Mouse (Mus musculus): ENCODE data around the gene Trmt10a. TPM values are rescaled to one million over a fixed set of nuclear protein-coding genes. Genes with fewer than 3 reads are reported as not detected.

The Trmt10a gene
- polyA plus RNA-seq, 1 experiment from 2014 or later: 19.7 TPM

DNA sequence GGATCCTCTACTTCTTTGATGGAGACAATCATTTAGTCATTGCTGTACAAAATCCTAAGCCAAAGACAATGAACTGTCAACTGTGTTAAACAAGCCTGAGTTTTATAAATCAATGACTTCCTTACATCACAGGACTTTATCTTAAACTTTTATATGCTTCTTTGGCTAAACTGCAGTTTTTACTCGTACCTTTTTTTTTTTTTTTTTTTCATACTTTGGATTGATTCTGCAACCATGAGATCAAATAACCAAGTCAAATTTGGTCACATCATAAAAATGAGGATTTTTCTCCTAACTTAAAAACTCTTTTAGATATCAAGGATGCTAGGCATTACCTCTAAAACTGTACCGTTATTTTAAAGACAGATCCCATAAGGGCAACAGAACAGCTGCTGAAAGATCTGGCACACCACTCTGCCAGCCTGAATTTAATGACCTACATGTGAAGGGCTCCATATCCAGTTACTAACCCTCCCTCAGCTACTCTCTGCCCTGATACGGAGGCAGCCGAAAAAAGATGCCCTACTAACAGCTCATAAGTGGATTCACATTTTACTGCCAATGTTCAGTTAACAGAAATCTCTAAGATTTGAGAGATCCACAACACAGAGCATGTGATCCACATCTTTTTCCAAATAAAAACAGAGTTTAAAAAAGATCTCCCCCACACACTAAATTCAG lies 1.1 kb upstream of the Trmt10a start:
- no peaks in the 10 kb centered on the region for H3K27me3 ChIP-seq (ENCODE audit: poor library complexity, severe bottlenecking)
- peak overlapping the region; percentile 98; the same call in 1 of the 2 replicates for H3K27ac ChIP-seq
- 70% methylated on average over 4 of the region's 4 CpGs for WGBS
- peak overlapping the region; percentile 73 for H3K4me3 ChIP-seq
- peaks cover 10% of the 10 kb centered on the region; the same call in 1 of the 2 replicates for H3K36me3 ChIP-seq (replicated peaks)
- peaks cover 7% of the 10 kb centered on the region for H3K4me1 ChIP-seq
- no peaks in the 10 kb centered on the region for H3K9me3 ChIP-seq
- no peak for DNase-seq (ENCODE audit: extremely low spot score, low spot score)

- H3K27ac ChIP-seq: peak overlapping the region; percentile 98
- WGBS: 11% methylated on average over 12 of the region's 12 CpGs
- peak overlapping the region; percentile 73 for H3K4me3 ChIP-seq
- no peak for DNase-seq (ENCODE audit: extremely low spot score, low spot score)
- peaks cover 7% of the 10 kb centered on the region for H3K4me1 ChIP-seq
- H3K27me3 ChIP-seq (ENCODE audit: poor library complexity, severe bottlenecking): no peaks in the 10 kb centered on the region
- peaks cover 12% of the 10 kb centered on the region; the same call in 1 of the 2 replicates for H3K36me3 ChIP-seq (replicated peaks)
- H3K9me3 ChIP-seq: no peaks in the 10 kb centered on the region
These were observed 424 bp upstream of the Trmt10a start for GRCm38 (mm10) chr3:138142733-138143314.

DNA sequence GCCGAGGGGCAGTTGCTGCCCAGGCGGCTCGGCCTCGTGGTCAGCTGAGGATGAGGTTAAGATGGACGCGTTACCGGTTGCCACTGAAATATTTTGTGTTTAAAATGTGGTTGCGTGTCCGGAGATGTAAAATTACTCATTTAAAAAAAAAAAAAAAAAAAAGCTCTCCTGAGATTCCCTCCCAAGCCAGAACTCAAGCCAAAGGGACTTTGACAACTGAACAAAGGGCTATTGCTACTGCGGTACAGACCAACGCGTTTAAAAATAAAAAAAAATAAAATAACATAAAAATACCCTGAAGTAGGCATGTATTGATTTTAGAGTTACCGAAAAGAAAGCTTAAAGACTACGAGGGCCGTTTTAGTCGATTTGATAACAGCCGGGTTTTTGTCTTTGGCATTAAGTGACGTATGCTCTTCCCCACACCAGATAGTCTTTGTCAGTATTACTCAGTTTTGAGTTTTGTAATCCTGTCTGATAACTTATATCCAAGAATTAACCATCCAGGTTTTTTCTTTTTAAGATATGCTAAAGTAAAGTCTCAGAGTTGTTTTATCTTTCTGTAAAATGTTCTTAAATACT lies 903 bp downstream of the Trmt10a start:
- no peak for DNase-seq (ENCODE audit: extremely low spot score, low spot score)
- under 1% methylated on average over 18 of the region's 18 CpGs for WGBS

DNA sequence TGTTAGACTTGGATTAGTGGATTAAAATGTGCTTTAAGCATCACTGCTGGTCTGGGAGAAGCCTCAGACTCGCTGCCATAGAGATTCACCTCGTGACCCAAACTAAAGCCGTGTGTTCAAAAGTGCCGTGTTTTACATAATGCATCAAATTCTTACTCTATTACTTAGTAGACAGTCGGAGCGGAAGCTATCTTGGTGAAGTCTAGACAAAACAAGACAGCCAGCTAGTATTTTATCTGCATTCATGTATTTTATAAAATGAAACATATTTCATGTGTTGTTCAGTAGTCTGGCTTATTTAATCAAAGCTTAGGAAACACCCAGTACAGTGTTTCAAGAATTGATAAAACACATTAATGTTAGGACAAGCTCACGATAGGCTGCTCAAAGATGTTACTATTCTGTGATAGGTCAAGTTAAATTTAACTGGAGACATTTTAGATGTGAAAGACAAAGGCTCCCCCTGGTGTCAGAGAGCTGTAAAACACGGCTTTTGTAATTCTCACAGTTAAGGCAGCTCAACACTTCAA lies 1.5 kb downstream of the Trmt10a start, which contains the start of gene Mttp:
Gene Mttp, minus strand, starts transcription at position 327 of the 530 bp plus-strand sequence.
- 5% methylated on average over 8 of the region's 8 CpGs for WGBS
- H3K9me3 ChIP-seq: no peaks in the 10 kb centered on the region
- H3K4me3 ChIP-seq: peak within 1 kb of the TSS; percentile 73
- peak within 1 kb of the TSS; percentile 98 for H3K27ac ChIP-seq
- H3K4me1 ChIP-seq: peaks cover 7% of the 10 kb centered on the region
- peak; percentile 28 for DNase-seq (ENCODE audit: extremely low spot score, low spot score)
- H3K27me3 ChIP-seq (ENCODE audit: poor library complexity, severe bottlenecking): no peaks in the 10 kb centered on the region
- peaks cover 18% of the 10 kb centered on the region for H3K36me3 ChIP-seq (replicated peaks)

More for the DNA sequence above, 903 bp downstream of the Trmt10a start:
- H3K4me3 ChIP-seq: peak overlapping the region; percentile 73
- peak overlapping the region; percentile 98 for H3K27ac ChIP-seq
- H3K9me3 ChIP-seq: no peaks in the 10 kb centered on the region
- no peaks in the 10 kb centered on the region for H3K27me3 ChIP-seq (ENCODE audit: poor library complexity, severe bottlenecking)
- peaks cover 16% of the 10 kb centered on the region for H3K36me3 ChIP-seq (replicated peaks)
- peaks cover 7% of the 10 kb centered on the region for H3K4me1 ChIP-seq

DNA sequence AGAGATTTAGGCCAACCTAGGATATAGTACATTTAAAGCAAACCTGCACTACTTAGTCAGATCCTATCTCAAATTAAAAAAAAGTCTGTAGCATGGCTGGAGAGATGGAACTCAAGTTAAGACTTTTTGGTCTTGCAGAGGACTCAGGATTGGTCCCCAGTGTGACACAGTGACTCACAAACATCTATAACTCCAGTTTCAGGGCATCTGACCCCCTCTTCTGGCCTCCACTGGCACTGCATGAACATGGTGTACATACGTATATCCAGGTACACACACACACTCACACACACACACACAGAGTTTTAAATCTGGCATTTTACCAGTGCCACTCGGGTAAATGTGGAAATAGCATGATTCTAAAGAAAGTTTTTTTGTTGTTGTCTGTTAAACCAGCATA lies 5.6 kb downstream of the Trmt10a start:
- 89% methylated on average over 2 of the region's 2 CpGs for WGBS
- H3K4me3 ChIP-seq: no peak overlapping the region
- H3K27me3 ChIP-seq (ENCODE audit: poor library complexity, severe bottlenecking): no peaks in the 10 kb centered on the region
- no peak overlapping the region for H3K27ac ChIP-seq
- peaks cover 3% of the 10 kb centered on the region; the same call in 1 of the 2 replicates for H3K4me1 ChIP-seq
- H3K36me3 ChIP-seq (replicated peaks): peaks cover 56% of the 10 kb centered on the region
- H3K9me3 ChIP-seq: no peaks in the 10 kb centered on the region
- DNase-seq (ENCODE audit: extremely low spot score, low spot score): no peak

GRCm38 (mm10) chr3:138155062-138155461 lies 11.8 kb downstream of the Trmt10a start:
- no peak for DNase-seq (ENCODE audit: extremely low spot score, low spot score)
- peaks cover 58% of the 10 kb centered on the region for H3K36me3 ChIP-seq (replicated peaks)
- no peaks in the 10 kb centered on the region for H3K4me1 ChIP-seq
- H3K27ac ChIP-seq: no peak overlapping the region
- no peaks in the 10 kb centered on the region for H3K27me3 ChIP-seq (ENCODE audit: poor library complexity, severe bottlenecking)
- no peaks in the 10 kb centered on the region for H3K9me3 ChIP-seq
- H3K4me3 ChIP-seq: no peak overlapping the region
- WGBS: 91% methylated on average over 4 of the region's 4 CpGs

DNA sequence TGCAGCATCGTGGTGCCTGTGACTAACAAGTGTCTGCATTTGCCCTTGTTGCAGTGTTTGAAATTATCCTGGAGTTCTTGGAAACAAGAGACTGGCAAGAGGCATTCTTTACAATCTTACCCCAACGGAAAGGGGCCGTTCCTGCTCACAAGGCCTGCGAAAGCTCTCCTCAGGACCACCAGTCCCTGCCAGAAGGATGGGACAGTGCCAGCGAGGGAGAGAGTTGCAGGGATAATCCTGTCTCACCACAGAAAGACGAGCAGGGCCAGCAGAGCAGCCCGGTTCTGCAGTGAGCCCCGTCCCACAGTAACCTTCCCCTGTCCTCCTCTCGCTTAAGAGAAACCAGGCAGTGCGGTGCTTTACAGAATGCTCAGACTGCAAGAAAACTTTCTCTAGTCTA lies 13.4 kb downstream of the Trmt10a start:
- no peak overlapping the region for H3K27ac ChIP-seq
- WGBS: 70% methylated on average over 10 of the region's 10 CpGs
- no peaks in the 10 kb centered on the region for H3K4me1 ChIP-seq
- H3K9me3 ChIP-seq: no peaks in the 10 kb centered on the region
- no peak overlapping the region for H3K4me3 ChIP-seq
- peaks cover 43% of the 10 kb centered on the region for H3K36me3 ChIP-seq (replicated peaks)
- H3K27me3 ChIP-seq (ENCODE audit: poor library complexity, severe bottlenecking): no peaks in the 10 kb centered on the region
- DNase-seq (ENCODE audit: extremely low spot score, low spot score): no peak

- Histone ChIP-seq H3K27me3 (ENCODE audit: poor library complexity, severe bottlenecking) (no peaks in the 10 kb centered on the region), H3K27ac (no peak overlapping the region), H3K4me1 (peaks cover 5% of the 10 kb centered on the region), H3K4me3 (no peak overlapping the region), H3K9me3 (no peaks in the 10 kb centered on the region), H3K36me3 (replicated peaks) (peaks cover 4% of the 10 kb centered on the region)
- no peak for DNase-seq (ENCODE audit: extremely low spot score, low spot score)
- 88% methylated on average over 10 of the region's 10 CpGs for WGBS
These were observed 18.4 kb downstream of the Trmt10a start for GRCm38 (mm10) chr3:138161623-138162022.

DNA sequence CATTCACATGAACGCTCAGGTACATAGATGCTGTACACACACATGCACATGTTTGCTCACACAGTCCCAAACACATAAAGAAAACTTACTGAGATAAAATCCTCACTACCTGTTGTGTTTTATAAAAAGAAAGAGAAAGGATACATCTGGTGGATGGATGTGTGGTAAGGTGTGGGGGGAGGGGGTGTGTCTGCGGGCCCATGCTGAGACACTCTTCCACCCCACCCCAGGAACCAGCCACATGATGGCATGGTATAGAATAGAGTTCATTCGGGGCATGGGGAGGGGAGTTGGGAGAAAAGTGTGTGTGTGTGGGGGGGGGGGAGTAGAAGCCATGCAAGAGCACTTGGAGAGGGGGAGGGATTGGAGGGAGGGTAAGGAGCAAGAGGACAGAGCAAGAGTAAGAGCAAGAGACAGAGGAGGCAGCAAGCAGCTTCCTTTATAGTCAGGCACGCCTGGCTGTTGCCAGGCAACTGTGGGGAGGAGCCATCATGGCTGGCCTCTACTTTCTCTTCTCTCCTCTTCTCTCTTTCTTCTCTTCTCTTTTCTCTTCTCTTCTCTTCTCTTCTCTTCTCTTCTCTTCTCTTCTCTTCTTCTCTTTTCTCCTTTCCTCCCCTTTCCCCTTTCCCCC lies 19.4 kb downstream of the Trmt10a start:
- H3K27ac ChIP-seq: 0 out of 2 replicates have a peak overlapping the region, but pooled peaks have one; percentile 20
- WGBS: 59% methylated on average over 4 of the region's 4 CpGs
- H3K4me3 ChIP-seq: no peak overlapping the region
- no peaks in the 10 kb centered on the region for H3K9me3 ChIP-seq
- no peaks in the 10 kb centered on the region for H3K27me3 ChIP-seq (ENCODE audit: poor library complexity, severe bottlenecking)
- DNase-seq (ENCODE audit: extremely low spot score, low spot score): no peak
- no peaks in the 10 kb centered on the region for H3K36me3 ChIP-seq (replicated peaks)
- H3K4me1 ChIP-seq: peaks cover 5% of the 10 kb centered on the region

DNA sequence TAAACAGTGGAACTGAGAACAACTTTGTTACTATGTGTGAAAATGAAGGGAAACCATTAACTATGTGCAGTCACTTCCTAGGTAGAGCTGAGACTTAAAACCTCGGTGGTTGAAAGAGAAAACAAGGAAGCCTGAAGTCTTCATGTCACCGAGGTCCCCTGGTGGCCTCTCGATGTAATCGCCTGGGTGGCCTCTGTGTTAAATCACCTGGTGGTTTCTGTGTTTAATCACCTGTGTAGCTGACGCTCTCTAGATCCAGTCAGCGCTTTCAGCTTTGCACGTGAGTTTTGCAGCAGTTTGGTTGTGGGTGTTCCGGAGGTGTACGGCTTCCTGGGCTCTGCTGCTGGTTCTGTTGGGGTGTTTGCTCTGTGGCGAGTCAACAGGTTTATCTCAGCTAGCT lies 30.0 kb downstream of the Trmt10a start:
- H3K36me3 ChIP-seq (replicated peaks): no peaks in the 10 kb centered on the region

DNA sequence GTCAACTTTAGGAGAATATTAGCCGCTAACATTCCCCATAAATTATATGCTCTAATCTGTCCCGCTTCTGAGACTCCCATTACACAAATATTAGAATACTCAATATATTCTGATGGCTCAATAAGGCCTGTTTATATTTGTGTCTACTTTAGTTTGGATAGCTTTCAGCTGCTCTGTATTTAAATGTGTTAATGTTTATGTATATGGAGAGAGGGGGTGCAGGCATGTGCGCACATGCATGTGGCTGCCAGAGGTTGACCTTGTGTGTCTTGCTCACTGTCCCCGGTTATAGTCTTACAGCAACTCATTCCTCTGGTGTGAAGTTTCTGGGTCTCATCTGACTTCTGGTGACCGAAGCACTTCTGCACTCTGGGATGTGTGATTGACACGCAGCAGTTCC lies 32.3 kb downstream of the Trmt10a start:
- WGBS: 95% methylated on average over 6 of the region's 6 CpGs
- H3K4me3 ChIP-seq: no peak overlapping the region

More for the DNA sequence above, 30.0 kb downstream of the Trmt10a start:
- no peaks in the 10 kb centered on the region for H3K4me1 ChIP-seq
- H3K4me3 ChIP-seq: no peak overlapping the region
- DNase-seq (ENCODE audit: extremely low spot score, low spot score): no peak
- H3K9me3 ChIP-seq: no peaks in the 10 kb centered on the region; the same call in 1 of the 2 replicates
- H3K27me3 ChIP-seq (ENCODE audit: poor library complexity, severe bottlenecking): no peaks in the 10 kb centered on the region
- WGBS: 76% methylated on average over 10 of the region's 10 CpGs
- H3K27ac ChIP-seq: no peak overlapping the region

DNA sequence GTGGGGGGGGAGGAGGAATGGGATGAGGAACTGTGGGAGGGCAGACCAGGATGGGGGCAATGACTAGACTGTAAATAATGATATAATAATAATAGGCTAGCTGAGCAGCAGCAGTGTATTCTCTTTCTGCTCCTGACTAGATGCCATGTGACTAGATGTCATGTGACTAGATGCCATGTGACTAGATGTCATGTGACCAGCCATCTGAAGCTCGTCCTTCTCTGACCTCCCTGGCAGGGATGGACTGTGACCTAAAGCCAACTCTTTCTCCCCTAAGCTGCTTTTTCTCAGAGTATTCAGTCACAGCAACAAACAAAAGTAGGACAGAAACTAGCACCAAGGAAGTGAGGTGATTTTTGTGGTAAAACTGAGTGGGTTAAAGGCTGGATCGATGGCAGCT lies 38.8 kb downstream of the Trmt10a start:
- Histone ChIP-seq H3K4me3 (no peak overlapping the region), H3K27me3 (ENCODE audit: poor library complexity, severe bottlenecking) (no peaks in the 10 kb centered on the region), H3K36me3 (replicated peaks) (no peaks in the 10 kb centered on the region), H3K4me1 (no peaks in the 10 kb centered on the region; the same call in 1 of the 2 replicates), H3K9me3 (no peaks in the 10 kb centered on the region), H3K27ac (no peak overlapping the region)
- WGBS: 85% methylated on average over 2 of the region's 2 CpGs
- no peak for DNase-seq (ENCODE audit: extremely low spot score, low spot score)

More for the DNA sequence above, 32.3 kb downstream of the Trmt10a start:
- H3K36me3 ChIP-seq (replicated peaks): no peaks in the 10 kb centered on the region
- no peak overlapping the region for H3K27ac ChIP-seq
- no peaks in the 10 kb centered on the region; the same call in 1 of the 2 replicates for H3K9me3 ChIP-seq
- no peak for DNase-seq (ENCODE audit: extremely low spot score, low spot score)
- H3K4me1 ChIP-seq: no peaks in the 10 kb centered on the region
- no peaks in the 10 kb centered on the region for H3K27me3 ChIP-seq (ENCODE audit: poor library complexity, severe bottlenecking)

All from forebrain, embryonic 10.5 days (tissue).